Mouse (Mus musculus): ENCODE measurements around the gene Eno3. TPM values are rescaled to one million over a fixed set of nuclear protein-coding genes. Genes with fewer than 3 reads are reported as not detected.

Eno3 gene
- total and polyA plus RNA-seq, 3 experiments, result 1,222 to 1,659 (median 1,523) TPM

GRCm38 (mm10) chr11:70656456-70656927, 510 bp upstream of the Eno3 start:
- peak overlapping the region; percentile 100 for H3K4me3 ChIP-seq
- 16% methylated on average over 16 of the region's 16 CpGs for WGBS
- H3K9ac ChIP-seq (ENCODE audit: low read depth, low read length), result peak overlapping the region; percentile 13
- H3K27me3 ChIP-seq (ENCODE audit: control insufficient read depth, insufficient read depth, low read length), result no peaks in the 10 kb centered on the region
- peaks cover 3% of the 10 kb centered on the region; the same call in 1 of the 2 replicates for H3K4me1 ChIP-seq (ENCODE audit: control insufficient read depth, insufficient read depth, low read length)
- DNase-seq, result peak; percentile 81 to 86
- TF ChIP-seq CTCF (IDR thresholded peaks at IDR 0.05) (no peak), POLR2A (IDR thresholded peaks at IDR 0.05; ENCODE audit: insufficient read depth, low read depth, low read length) (peak; percentile 62), EP300 (IDR thresholded peaks at IDR 0.05; ENCODE audit: insufficient read depth, low read depth, low read length) (no peak)
- peak overlapping the region; percentile 99 for H3K27ac ChIP-seq
- peaks cover 4% of the 10 kb centered on the region for H3K79me2 ChIP-seq (replicated peaks; ENCODE audit: control insufficient read depth, insufficient read depth, low read length)
- H3K36me3 ChIP-seq (ENCODE audit: control insufficient read depth, insufficient read depth, low read length), result peaks cover 14% of the 10 kb centered on the region
- intact Hi-C loops (cut with DNase I), result no loop called here

GRCm38 (mm10) chr11:70657573-70657972, 571 bp downstream of the Eno3 start:
- Histone ChIP-seq H3K4me1 (ENCODE audit: control insufficient read depth, insufficient read depth, low read length) (no peaks in the 10 kb centered on the region), H3K79me2 (replicated peaks; ENCODE audit: control insufficient read depth, insufficient read depth, low read length) (peaks cover 4% of the 10 kb centered on the region), H3K4me3 (peak overlapping the region; percentile 47), H3K27me3 (ENCODE audit: control insufficient read depth, insufficient read depth, low read length) (no peaks in the 10 kb centered on the region), H3K9ac (ENCODE audit: low read depth, low read length) (peak overlapping the region; percentile 13), H3K36me3 (ENCODE audit: control insufficient read depth, insufficient read depth, low read length) (peaks cover 12% of the 10 kb centered on the region), H3K27ac (peak overlapping the region; percentile 99)
- TF ChIP-seq CTCF (IDR thresholded peaks at IDR 0.05), result no peak
- TF ChIP-seq POLR2A (IDR thresholded peaks at IDR 0.05; ENCODE audit: insufficient read depth, low read depth, low read length), result no peak
- no peak for TF ChIP-seq EP300 (IDR thresholded peaks at IDR 0.05; ENCODE audit: insufficient read depth, low read depth, low read length)
- peak; percentile 15 to 16 for DNase-seq
- 42% methylated on average over 6 of the region's 6 CpGs for WGBS
- intact Hi-C loops (cut with DNase I), result no loop called here

- Histone ChIP-seq H3K27me3 (ENCODE audit: control insufficient read depth, insufficient read depth, low read length) (no peaks in the 10 kb centered on the region), H3K4me1 (ENCODE audit: control insufficient read depth, insufficient read depth, low read length) (no peaks in the 10 kb centered on the region), H3K9ac (ENCODE audit: low read depth, low read length) (peak overlapping the region; percentile 13), H3K4me3 (peak overlapping the region; percentile 47), H3K27ac (peak overlapping the region; percentile 99), H3K79me2 (replicated peaks; ENCODE audit: control insufficient read depth, insufficient read depth, low read length) (peaks cover 4% of the 10 kb centered on the region), H3K36me3 (ENCODE audit: control insufficient read depth, insufficient read depth, low read length) (peaks cover 13% of the 10 kb centered on the region)
- intact Hi-C loops (cut with DNase I), result no loop called here
- TF ChIP-seq EP300 (IDR thresholded peaks at IDR 0.05; ENCODE audit: insufficient read depth, low read depth, low read length) (no peak), CTCF (IDR thresholded peaks at IDR 0.05) (no peak), POLR2A (IDR thresholded peaks at IDR 0.05; ENCODE audit: insufficient read depth, low read depth, low read length) (no peak)
- no peak for DNase-seq
- 52% methylated on average over 9 of the region's 9 CpGs for WGBS
Observed at GRCm38 (mm10) chr11:70657991-70658390, 989 bp downstream of the Eno3 start.

- 56% methylated on average over 5 of the region's 5 CpGs for WGBS
- intact Hi-C loops (cut with DNase I), result no loop called here
- DNase-seq, result no peak
- no peaks in the 10 kb centered on the region for H3K27me3 ChIP-seq (ENCODE audit: control insufficient read depth, insufficient read depth, low read length)
- peak overlapping the region; percentile 99 for H3K27ac ChIP-seq
- TF ChIP-seq POLR2A (IDR thresholded peaks at IDR 0.05; ENCODE audit: insufficient read depth, low read depth, low read length) (no peak), EP300 (IDR thresholded peaks at IDR 0.05; ENCODE audit: insufficient read depth, low read depth, low read length) (no peak), CTCF (IDR thresholded peaks at IDR 0.05) (no peak)
- H3K4me1 ChIP-seq (ENCODE audit: control insufficient read depth, insufficient read depth, low read length), result no peaks in the 10 kb centered on the region
- H3K79me2 ChIP-seq (replicated peaks; ENCODE audit: control insufficient read depth, insufficient read depth, low read length), result peaks cover 4% of the 10 kb centered on the region
- H3K9ac ChIP-seq (ENCODE audit: low read depth, low read length), result peak overlapping the region; percentile 13
- peak overlapping the region; percentile 47 for H3K4me3 ChIP-seq
- peaks cover 12% of the 10 kb centered on the region for H3K36me3 ChIP-seq (ENCODE audit: control insufficient read depth, insufficient read depth, low read length)
Observed at GRCm38 (mm10) chr11:70658521-70658920, 1.5 kb downstream of the Eno3 start.

GRCm38 (mm10) chr11:70658942-70659341, 1.9 kb downstream of the Eno3 start:
- 58% methylated on average over 8 of the region's 8 CpGs for WGBS
- H3K4me3 ChIP-seq, result peak overlapping the region; percentile 47; the same call in 1 of the 2 replicates
- H3K27ac ChIP-seq, result peak overlapping the region; percentile 99; the same call in 1 of the 2 replicates
- peaks cover 4% of the 10 kb centered on the region for H3K79me2 ChIP-seq (replicated peaks; ENCODE audit: control insufficient read depth, insufficient read depth, low read length)
- no peak for DNase-seq
- no peak for TF ChIP-seq CTCF (IDR thresholded peaks at IDR 0.05)
- TF ChIP-seq EP300 (IDR thresholded peaks at IDR 0.05; ENCODE audit: insufficient read depth, low read depth, low read length), result no peak
- no peak for TF ChIP-seq POLR2A (IDR thresholded peaks at IDR 0.05; ENCODE audit: insufficient read depth, low read depth, low read length)
- H3K27me3 ChIP-seq (ENCODE audit: control insufficient read depth, insufficient read depth, low read length), result no peaks in the 10 kb centered on the region
- H3K9ac ChIP-seq (ENCODE audit: low read depth, low read length), result peak overlapping the region; percentile 38; the same call in 1 of the 2 replicates
- no peaks in the 10 kb centered on the region for H3K4me1 ChIP-seq (ENCODE audit: control insufficient read depth, insufficient read depth, low read length)
- intact Hi-C loops (cut with DNase I), result no loop called here
- peaks cover 12% of the 10 kb centered on the region for H3K36me3 ChIP-seq (ENCODE audit: control insufficient read depth, insufficient read depth, low read length)

- no peak for DNase-seq
- intact Hi-C loops (cut with DNase I), result no loop called here
- no peak overlapping the region for H3K4me3 ChIP-seq
- H3K27ac ChIP-seq, result no peak overlapping the region; the same call in 1 of the 2 replicates
- TF ChIP-seq CTCF (IDR thresholded peaks at IDR 0.05) (no peak), EP300 (IDR thresholded peaks at IDR 0.05; ENCODE audit: insufficient read depth, low read depth, low read length) (no peak), POLR2A (IDR thresholded peaks at IDR 0.05; ENCODE audit: insufficient read depth, low read depth, low read length) (no peak)
- H3K9ac ChIP-seq (ENCODE audit: low read depth, low read length), result peak overlapping the region; percentile 23
- H3K79me2 ChIP-seq (replicated peaks; ENCODE audit: control insufficient read depth, insufficient read depth, low read length), result no peaks in the 10 kb centered on the region
- H3K4me1 ChIP-seq (ENCODE audit: control insufficient read depth, insufficient read depth, low read length), result no peaks in the 10 kb centered on the region
- H3K36me3 ChIP-seq (ENCODE audit: control insufficient read depth, insufficient read depth, low read length), result peaks cover 16% of the 10 kb centered on the region
- 62% methylated on average over 8 of the region's 8 CpGs for WGBS
- no peaks in the 10 kb centered on the region for H3K27me3 ChIP-seq (ENCODE audit: control insufficient read depth, insufficient read depth, low read length)
Observed at GRCm38 (mm10) chr11:70660571-70660970, 3.6 kb downstream of the Eno3 start.
